Mouse (Mus musculus): Measurements from ENCODE around the gene Efcab5. TPM values are rescaled to one million over a fixed set of nuclear protein-coding genes. Genes with fewer than 3 reads are reported as not detected.

Gene Efcab5
- polyA plus RNA-seq, 1 experiment from 2014 or later = 0.15 TPM

- DNase-seq (ENCODE audit: low spot score) = no peak
- Histone ChIP-seq H3K27me3 (ENCODE audit: control insufficient read depth, insufficient read depth, low read length) (no peaks in the 10 kb centered on the region), H3K9me3 (ENCODE audit: control insufficient read depth, low read length) (no peaks in the 10 kb centered on the region), H3K27ac (replicated peaks) (no peak overlapping the region), H3K4me2 (replicated peaks; ENCODE audit: low read depth) (no peak overlapping the region), H3K9ac (ENCODE audit: low read length) (no peak overlapping the region), H3K4me3 (ENCODE audit: low read depth, low read length) (no peak overlapping the region), H3K4me1 (replicated peaks; ENCODE audit: control insufficient read depth, insufficient read depth) (no peaks in the 10 kb centered on the region), H3K36me3 (ENCODE audit: control insufficient read depth, insufficient read depth, low read length) (peaks cover 9% of the 10 kb centered on the region; the same call in 1 of the 2 replicates)
- no peak for ATAC-seq (ENCODE audit: low FRiP score, low TSS enrichment)
- 79% methylated on average over 2 of the region's 2 CpGs for WGBS
- no peak for TF ChIP-seq EP300 (optimal IDR thresholded peaks at IDR 0.05)
- TF ChIP-seq CTCF (IDR thresholded peaks at IDR 0.05; ENCODE audit: low read depth) = no peak
Observed at GRCm38 (mm10) chr11:77042816-77043215, 146.0 kb downstream of the Efcab5 start.

- H3K4me3 ChIP-seq (ENCODE audit: low read depth, low read length) = no peak overlapping the region
- no peaks in the 10 kb centered on the region for H3K27me3 ChIP-seq (ENCODE audit: control insufficient read depth, insufficient read depth, low read length)
- no peaks in the 10 kb centered on the region for H3K4me1 ChIP-seq (replicated peaks; ENCODE audit: control insufficient read depth, insufficient read depth)
- TF ChIP-seq EP300 (optimal IDR thresholded peaks at IDR 0.05) = no peak
- TF ChIP-seq CTCF (IDR thresholded peaks at IDR 0.05; ENCODE audit: low read depth) = no peak
- DNase-seq (ENCODE audit: low spot score) = no peak
- H3K36me3 ChIP-seq (ENCODE audit: control insufficient read depth, insufficient read depth, low read length) = peaks cover 9% of the 10 kb centered on the region; the same call in 1 of the 2 replicates
- H3K9ac ChIP-seq (ENCODE audit: low read length) = no peak overlapping the region
- H3K4me2 ChIP-seq (replicated peaks; ENCODE audit: low read depth) = no peak overlapping the region
- H3K9me3 ChIP-seq (ENCODE audit: control insufficient read depth, low read length) = no peaks in the 10 kb centered on the region
- 84% methylated on average over 4 of the region's 4 CpGs for WGBS
- ATAC-seq (ENCODE audit: low FRiP score, low TSS enrichment) = no peak
- H3K27ac ChIP-seq (replicated peaks) = no peak overlapping the region
Observed at GRCm38 (mm10) chr11:77041891-77042290, 146.9 kb downstream of the Efcab5 start.

MicroRNAs encoded within 50 kb of the gene (microRNA counts, 519-probe panel; counts per million panel counts)
- microRNA mmu-miR-423-3p (4,259 counts per million, percentile 36 among the panel's probes with 10 or more counts), microRNA mmu-miR-423-5p (4,130 counts per million, percentile 32 among the panel's probes with 10 or more counts)

Small RNA genes within 50 kb of the gene (microRNA-seq; reads per million reads assigned to microRNA genes)
- 2,757 reads per million, percentile 84 among the genes with 10 or more reads in this experiment for gene Mir423

Other genes with a start within 250 kb of the Efcab5 start
- 0.29 and 0.30 TPM in 2 replicates for gene Slc6a4, start 190.4 kb downstream of the Efcab5 start, polyA plus RNA-seq (2015; fragmentation: Nextera tagmentation; extraction: Ambion mirVana)
- 38.5 and 45.1 TPM in 2 replicates for gene Nsrp1, start 110.5 kb downstream of the Efcab5 start, polyA plus RNA-seq (2015; fragmentation: Nextera tagmentation; extraction: Ambion mirVana)
- gene Ssh2, start 27.3 kb upstream of the Efcab5 start, polyA plus RNA-seq (2015; fragmentation: Nextera tagmentation; extraction: Ambion mirVana) = 3.0 and 3.5 TPM in 2 replicates

Measured in stomach, postnatal 0 days (tissue).